8 mouse cellular contexts compared by ENCODE assay signal in genomic region chr1:78536310-78537164, GRCm38 (mm10). TPM values are rescaled to one million over a fixed set of nuclear protein-coding genes. Genes with fewer than 3 reads are reported as not detected.
DNase-seq lines count a peak whose midpoint lies in the region; ATAC-seq and TF ChIP-seq lines count a peak whose summit lies in the region.

No protein-coding gene starts in this region.

- ATAC-seq in forebrain, embryonic 15.5 days (replicated peaks): peak; percentile 44
- peak; percentile 64 for ATAC-seq in neutrophil, adult 5-6 weeks (ENCODE audit: extremely low read depth, insufficient number of reproducible peaks, low FRiP score, poor library complexity, severe bottlenecking)

- peak; percentile 77 for TF ChIP-seq CTCF in layer of hippocampus, adult 2 months (conservative IDR thresholded peaks at IDR 0.05)
- TF ChIP-seq CTCF in lung, adult 2 months (IDR thresholded peaks at IDR 0.05; ENCODE audit: insufficient read depth, low read length): peak; percentile 83

- H3K27ac ChIP-seq in forebrain, embryonic 15.5 days (replicated peaks): no peak overlapping the region
- H3K27ac ChIP-seq in layer of hippocampus, adult 2 months: peak overlapping the region; percentile 93

- H3K9me3 ChIP-seq in forebrain, embryonic 15.5 days: no peaks in the 10 kb centered on the region

- no peaks in the 10 kb centered on the region for H3K27me3 ChIP-seq in forebrain, embryonic 15.5 days

- no peak overlapping the region for H3K9ac ChIP-seq in forebrain, embryonic 15.5 days (replicated peaks)

- H3K4me3 ChIP-seq in forebrain, embryonic 15.5 days: 0 out of 2 replicates have a peak overlapping the region, but pooled peaks have one; percentile 31
- H3K4me3 ChIP-seq in layer of hippocampus, adult 2 months: peak overlapping the region; percentile 60
- H3K4me3 ChIP-seq in lung, adult 2 months (replicated peaks; ENCODE audit: extremely low read depth, low read depth, low read length): no peak overlapping the region

- H3K4me1 ChIP-seq in forebrain, embryonic 15.5 days: 0 out of 2 replicates have a peak, but pooled peaks cover 4% of the 10 kb centered on the region
- no peaks in the 10 kb centered on the region for H3K4me1 ChIP-seq in lung, adult 2 months (ENCODE audit: control insufficient read depth, insufficient read depth, low read length)

- H3K36me3 ChIP-seq in forebrain, embryonic 15.5 days: no peaks in the 10 kb centered on the region

- DNase-seq in CD8-positive naive resting alpha-beta T cell, adult 2 months (ENCODE audit: low read depth in 2 of 2, low spot score in 2 of 2): peak; percentile 76 to 87
- DNase-seq in c-Kit-negative CD71-positive TER-119-positive erythroid progenitor cells, embryonic 14.5 days (ENCODE audit: low read depth, low spot score): peak; percentile 20
- peak; percentile 12 for DNase-seq in heart, postnatal 25 days (ENCODE audit: low spot score)
- peak; percentile 75 to 89 for DNase-seq in layer of hippocampus, adult 2 months (ENCODE audit: low spot score in 2 of 2)
- DNase-seq in lung, adult 2 months: peak; percentile 59
- peak; percentile 66 to 69 for DNase-seq in thymus, adult 18-20 months

- intact Hi-C loops in heart, postnatal 25 days (cut with DNase I): loop anchor here (5.0 kb wide), 2 partner anchors 136 to 151 kb away; no protein-coding TSS in a partner anchor

- WGBS in forebrain, embryonic 15.5 days: 38% methylated on average over 19 of the region's 19 CpGs
- WGBS in lung, adult 2 months: 30% methylated on average over 19 of the region's 19 CpGs

- peak overlapping the region; percentile 50 for H3K4me2 ChIP-seq in forebrain, embryonic 15.5 days (replicated peaks)

- no peak for TF ChIP-seq POLR2A in lung, adult 2 months (IDR thresholded peaks at IDR 0.05; ENCODE audit: borderline replicate concordance, extremely low read depth, low read depth, low read length)

RNA-seq across cellular contexts. Expression of gene BC035947, which starts 24.6 kb away (rescaled TPM):
- polyA plus RNA-seq in forebrain, embryonic 15.5 days (2015; fragmentation: Nextera tagmentation; extraction: Ambion mirVana): 0.27 and 0.29 TPM in 2 replicates
- under 1 TPM in 1 of 2 experiments, not detected in 1; 0.08 TPM for total RNA-seq in heart, postnatal 25 days (2021)
- total RNA-seq in layer of hippocampus, adult 2 months (2021): under 1 TPM; 0.37 to 0.46 TPM
- polyA plus RNA-seq in lung, adult 2 months (2012; rRNA removed): 0.03 and 0.04 TPM in 2 replicates
- not detected in 2 replicates for total RNA-seq in neutrophil, adult 5-6 weeks (2017)

RNA-seq across cellular contexts. Expression of gene Mogat1, which starts 25.7 kb away (rescaled TPM):
- not detected in 2 replicates for polyA plus RNA-seq in forebrain, embryonic 15.5 days (2015; fragmentation: Nextera tagmentation; extraction: Ambion mirVana)
- total RNA-seq in heart, postnatal 25 days (2021): not detected
- not detected for total RNA-seq in layer of hippocampus, adult 2 months (2021)
- polyA plus RNA-seq in lung, adult 2 months (2012; rRNA removed): 1.2 and 1.6 TPM in 2 replicates
- total RNA-seq in neutrophil, adult 5-6 weeks (2017): 1.6 TPM in 1 of 2 replicates, not detected in the other

RNA-seq across cellular contexts. Expression of gene Farsb, which starts 47.8 kb away (rescaled TPM):
- polyA plus RNA-seq in forebrain, embryonic 15.5 days (2015; fragmentation: Nextera tagmentation; extraction: Ambion mirVana): 154 and 159 TPM in 2 replicates
- 10 to 100 TPM; 52.2 to 52.7 TPM for total RNA-seq in heart, postnatal 25 days (2021)
- total RNA-seq in layer of hippocampus, adult 2 months (2021): 10 to 100 TPM; 67.8 to 68.4 TPM
- 7.8 and 13.6 TPM in 2 replicates for polyA plus RNA-seq in lung, adult 2 months (2012; rRNA removed)
- 28.6 and 29.2 TPM in 2 replicates for total RNA-seq in neutrophil, adult 5-6 weeks (2017)

Comparison
In these comparisons a context has a peak if more than half of its experiments do, and no peak if none do; other contexts are left out.
1. DNase-seq: peak in every context shown above with its lines; median percentile 82 in layer of hippocampus, adult 2 months; 82 in CD8-positive naive resting alpha-beta T cell, adult 2 months; 68 in thymus, adult 18-20 months; 59 in lung, adult 2 months; 20 in c-Kit-negative CD71-positive TER-119-positive erythroid progenitor cells, embryonic 14.5 days; 12 in heart, postnatal 25 days.